Mouse (Mus musculus) erythroid progenitor cell, adult 5-6 weeks (primary cell): ENCODE results near the gene Themis2. TPM values are rescaled to one million over a fixed set of nuclear protein-coding genes. Genes with fewer than 3 reads are reported as not detected.

Source experiments
- ATAC-seq: replicated peaks from 2 replicates; pipeline ENCODE4 v1.8.0; 2016; ENCODE audit warnings: moderate number of reproducible peaks, mild to moderate bottlenecking, moderate TSS enrichment, inconsistent platforms; ENCODE audit not compliant: poor library complexity, low FRiP score, severe bottlenecking
- total RNA-seq, 2 experiments: library from RNA; stranded (forward) in 1 of 2; stranded (reverse) in 1 of 2; fragments of 150-400 nt in 1 of 2; fragments of 186-747, 209-891 nt in 1 of 2; gene quantifications; 2 replicates each; pipeline versions ENCODE4 v1.2.3 to v1.2.4; 2015 to 2017; ENCODE audit warnings: low replicate concordance in 2 of 2

Themis2 gene
- total RNA-seq (2015; ENCODE audit: low replicate concordance): 5.4 and 12.6 TPM in 2 replicates
- total RNA-seq (2017; ENCODE audit: low replicate concordance): 5.4 and 7.5 TPM in 2 replicates

- peak; percentile 94 for ATAC-seq
Observed at GRCm38 (mm10) chr4:132796196-132796886, at the start of gene Themis2. TSS of gene Themis2 (minus strand) at chr4:132796387.

- no peak for ATAC-seq
Observed at GRCm38 (mm10) chr4:132843705-132844071, 47.5 kb upstream of the Themis2 start.

- ATAC-seq: peak; percentile 99
Observed at GRCm38 (mm10) chr4:132842970-132843704, 47.0 kb upstream of the Themis2 start, which contains the start of gene Ppp1r8. TSS of gene Ppp1r8 (minus strand) at chr4:132843169.

- peak; percentile 79 for ATAC-seq
Observed at GRCm38 (mm10) chr4:132842281-132842906, 46.2 kb upstream of the Themis2 start.

- ATAC-seq: no peak
Observed at GRCm38 (mm10) chr4:132841493-132841892, 45.3 kb upstream of the Themis2 start.

- ATAC-seq: peak; percentile 89
Observed at GRCm38 (mm10) chr4:132823614-132824366, 27.6 kb upstream of the Themis2 start.

GRCm38 (mm10) chr4:132818442-132818841 is 22.3 kb upstream of the Themis2 start:
- ATAC-seq: no peak

- no peak for ATAC-seq
Observed at GRCm38 (mm10) chr4:132816855-132817254, 20.7 kb upstream of the Themis2 start.

GRCm38 (mm10) chr4:132816404-132816803 is 20.2 kb upstream of the Themis2 start:
- ATAC-seq: no peak

- no peak for ATAC-seq
Observed at GRCm38 (mm10) chr4:132809621-132810020, 13.4 kb upstream of the Themis2 start.

GRCm38 (mm10) chr4:132807771-132808641 is 11.8 kb upstream of the Themis2 start:
- no peak for ATAC-seq

- ATAC-seq: no peak
Observed at GRCm38 (mm10) chr4:132806620-132807191, 10.5 kb upstream of the Themis2 start.

GRCm38 (mm10) chr4:132805599-132806197 is 9.5 kb upstream of the Themis2 start:
- peak; percentile 61 for ATAC-seq

GRCm38 (mm10) chr4:132805146-132805545 is 9.0 kb upstream of the Themis2 start:
- no peak for ATAC-seq

GRCm38 (mm10) chr4:132804331-132804730 is 8.1 kb upstream of the Themis2 start:
- no peak for ATAC-seq

- ATAC-seq: no peak
Observed at GRCm38 (mm10) chr4:132803876-132804275, 7.7 kb upstream of the Themis2 start.

GRCm38 (mm10) chr4:132803212-132803611 is 7.0 kb upstream of the Themis2 start:
- ATAC-seq: no peak

GRCm38 (mm10) chr4:132802171-132802637 is 6.0 kb upstream of the Themis2 start:
- peak; percentile 50 for ATAC-seq
